Mouse (Mus musculus): ENCODE data around the gene Fam102a. TPM values are rescaled to one million over a fixed set of nuclear protein-coding genes. Genes with fewer than 3 reads are reported as not detected.

Fam102a gene
- total RNA-seq, 4 experiments from 2014 or later = 1.6 to 3.8 (median 2.9) TPM

GRCm38 (mm10) chr2:32607262-32607947, 72.3 kb downstream of the Fam102a start:
- DNase-seq (ENCODE audit: low spot score in 2 of 2) = peak in 1 of 2 experiments; percentile 56

GRCm38 (mm10) chr2:32608141-32608777, 73.1 kb downstream of the Fam102a start:
- peak; percentile 84 to 87 for DNase-seq (ENCODE audit: low spot score in 2 of 2)

GRCm38 (mm10) chr2:32608778-32609435, 73.8 kb downstream of the Fam102a start:
- no peak for DNase-seq (ENCODE audit: low spot score in 2 of 2)

GRCm38 (mm10) chr2:32610610-32611229, 75.6 kb downstream of the Fam102a start:
- peak in 1 of 2 experiments; percentile 58 for DNase-seq (ENCODE audit: low spot score in 2 of 2)

GRCm38 (mm10) chr2:32612274-32612673, 77.1 kb downstream of the Fam102a start:
- DNase-seq (ENCODE audit: low spot score in 2 of 2) = no peak

GRCm38 (mm10) chr2:32617109-32617508, 82.0 kb downstream of the Fam102a start:
- DNase-seq (ENCODE audit: low spot score in 2 of 2) = no peak

GRCm38 (mm10) chr2:32617601-32618000, 82.5 kb downstream of the Fam102a start:
- DNase-seq (ENCODE audit: low spot score in 2 of 2) = no peak

- DNase-seq (ENCODE audit: low spot score in 2 of 2) = no peak
These were observed 82.9 kb downstream of the Fam102a start for GRCm38 (mm10) chr2:32618051-32618450.

Other genes starting within 250 kb of the Fam102a start
- 10 to 100 TPM; 50.1 to 62.3 (median 53.8) TPM for gene Golga2, start 247.9 kb upstream of the Fam102a start, total RNA-seq (2022)
- gene Swi5, start 247.3 kb upstream of the Fam102a start, total RNA-seq (2022) = 100 to 1,000 TPM; 137 to 150 (median 140) TPM
- gene Ciz1, start 183.0 kb upstream of the Fam102a start, total RNA-seq (2022) = 10 to 100 TPM; 18.3 to 28.1 (median 25.8) TPM
- 1 to 10 TPM; 2.6 to 5.9 (median 3.9) TPM for gene Dnm1, start 182.0 kb upstream of the Fam102a start, total RNA-seq (2022)
- gene 1110008P14Rik, start 153.4 kb upstream of the Fam102a start, total RNA-seq (2022) = 10 to 100 TPM; 40.1 to 46.1 (median 42.3) TPM
- 1 to 10 TPM in 1 of 4 experiments, under 1 TPM in 1, not detected in 2; 0.65 to 1.9 TPM for gene Lcn2, start 147.1 kb upstream of the Fam102a start, total RNA-seq (2022)
- 10 to 100 TPM; 33.8 to 40.1 (median 36.1) TPM for gene Ptges2, start 139.4 kb upstream of the Fam102a start, total RNA-seq (2022)
- 1 to 10 TPM; 2.1 to 2.7 (median 2.3) TPM for gene Naif1, start 84.9 kb upstream of the Fam102a start, total RNA-seq (2022)
- 100 to 1,000 TPM in 1 of 4 experiments, 10 to 100 TPM in 3; 48.5 to 113 (median 60.4) TPM for gene Slc25a25, start 83.9 kb upstream of the Fam102a start, total RNA-seq (2022)
- 10 to 100 TPM in 3 of 4 experiments, 1 to 10 TPM in 1; 9.2 to 15.0 (median 10.6) TPM for gene Dpm2, start 35.5 kb downstream of the Fam102a start, total RNA-seq (2022)
- not detected for gene Pip5kl1, start 39.5 kb downstream of the Fam102a start, total RNA-seq (2022)
- gene 9430097D07Rik, start 40.4 kb downstream of the Fam102a start, total RNA-seq (2022) = not detected
- 10 to 100 TPM; 11.4 to 15.5 (median 13.8) TPM for gene St6galnac4, start 51.8 kb downstream of the Fam102a start, total RNA-seq (2022)
- 10 to 100 TPM; 48.6 to 61.3 (median 54.9) TPM for gene St6galnac6, start 64.4 kb downstream of the Fam102a start, total RNA-seq (2022)
- 1,000 to 10,000 TPM; 1,455 to 1,877 (median 1,746) TPM for gene Ak1, start 86.4 kb downstream of the Fam102a start, total RNA-seq (2022)
- gene Eng, start 111.3 kb downstream of the Fam102a start, total RNA-seq (2022) = 10 to 100 TPM; 17.4 to 26.6 (median 20.5) TPM
- gene Fpgs, start 168.8 kb downstream of the Fam102a start, total RNA-seq (2022) = 1 to 10 TPM; 4.2 to 5.8 (median 4.7) TPM
- 10 to 100 TPM; 17.0 to 22.2 (median 20.8) TPM for gene Cdk9, start 177.7 kb downstream of the Fam102a start, total RNA-seq (2022)
- gene Sh2d3c, start 185.7 kb downstream of the Fam102a start, total RNA-seq (2022) = 1 to 10 TPM; 3.3 to 6.6 (median 6.1) TPM
- not detected for gene 6330409D20Rik, start 205.7 kb downstream of the Fam102a start, total RNA-seq (2022)
- gene Tor2a, start 221.9 kb downstream of the Fam102a start, total RNA-seq (2022) = 1 to 10 TPM; 4.3 to 5.1 (median 4.6) TPM
- gene Ttc16, start 240.3 kb downstream of the Fam102a start, total RNA-seq (2022) = under 1 TPM in 1 of 4 experiments, not detected in 3; 0.09 TPM
- 1 to 10 TPM; 1.4 to 3.8 (median 2.3) TPM for gene Ptrh1, start 240.5 kb downstream of the Fam102a start, total RNA-seq (2022)
- gene Cfap157, start 249.1 kb downstream of the Fam102a start, total RNA-seq (2022) = not detected

Data from gastrocnemius, adult 8-10 months (tissue).